Mouse (Mus musculus): ENCODE results near the gene Erbb4. TPM values are rescaled to one million over a fixed set of nuclear protein-coding genes. Genes with fewer than 3 reads are reported as not detected.
"Not testable (repeated sequence)": the region's sequence is repeated elsewhere in the genome, so short reads cannot be mapped to it uniquely, and the experiment has no call there.

The Erbb4 gene
- polyA plus RNA-seq, 1 experiment from 2014 or later = 10.3 TPM

DNA sequence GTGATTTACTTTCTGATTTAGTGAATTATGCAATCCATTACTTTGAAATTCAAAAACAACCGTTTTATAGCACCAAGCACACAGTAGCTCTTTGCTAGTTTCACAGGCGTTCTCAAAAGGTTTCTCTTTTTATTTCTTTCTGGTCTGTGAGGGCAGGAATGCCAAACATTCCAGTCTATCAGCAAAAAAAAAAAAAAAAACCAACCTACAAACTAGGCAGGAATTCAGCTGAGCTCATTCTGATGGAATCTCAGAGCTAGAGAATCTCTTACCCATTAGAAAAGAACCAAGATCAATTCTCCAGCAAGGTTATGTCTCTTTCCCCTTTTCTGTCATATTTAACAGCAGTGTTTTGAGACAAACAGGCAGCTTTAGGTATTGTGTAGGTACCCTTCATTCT, 327.2 kb downstream of the Erbb4 start:
- POLR2A ChIA-PET = no interaction called here
- in situ Hi-C loops (cut with MboI; ENCODE audit: low pct_unique_long_range_greater_than_20kb) = no loop called here
- TF ChIP-seq CTCF (IDR thresholded peaks at IDR 0.05) = no peak
- no peaks in the 10 kb centered on the region for H3K27me3 ChIP-seq
- peak; percentile 42 for DNase-seq (ENCODE audit: low read depth, low spot score)
- CTCF ChIA-PET = interaction anchor here (1.1 to 3.3 kb wide), 5 partner anchors 8 to 329 kb away, joined by 3 to 18 read pairs (median 4); no protein-coding TSS in a partner anchor
- peak; percentile 53 for ATAC-seq

DNA sequence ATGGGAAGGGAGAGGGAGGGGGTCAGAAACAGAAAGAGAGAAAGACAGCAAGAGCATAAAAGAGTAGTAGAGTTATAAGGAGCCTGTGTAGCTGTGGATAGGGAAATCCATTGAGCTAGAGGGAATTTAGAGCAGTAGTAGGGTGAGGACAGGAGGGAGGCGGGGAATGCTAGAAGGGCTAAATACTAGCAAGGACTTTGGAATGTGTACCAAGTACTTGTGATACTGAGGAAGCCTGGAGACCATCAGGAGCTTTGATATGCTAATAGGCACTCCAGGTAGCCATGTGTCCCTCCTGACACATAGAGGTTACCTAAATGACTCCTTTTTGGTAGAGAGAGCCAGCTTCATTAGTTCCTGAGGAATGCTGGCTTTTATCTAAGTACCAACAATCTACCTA, 327.8 kb downstream of the Erbb4 start:
- no peaks in the 10 kb centered on the region for H3K27me3 ChIP-seq
- TF ChIP-seq CTCF (IDR thresholded peaks at IDR 0.05) = no peak
- DNase-seq (ENCODE audit: low read depth, low spot score) = no peak
- CTCF ChIA-PET = interaction anchor here (1.1 to 3.3 kb wide), 5 partner anchors 8 to 329 kb away, joined by 3 to 18 read pairs (median 4); no protein-coding TSS in a partner anchor
- ATAC-seq = peak; percentile 27
- in situ Hi-C loops (cut with MboI; ENCODE audit: low pct_unique_long_range_greater_than_20kb) = no loop called here
- POLR2A ChIA-PET = no interaction called here

- in situ Hi-C loops (cut with MboI; ENCODE audit: low pct_unique_long_range_greater_than_20kb); DNase-seq (ENCODE audit: low read depth, low spot score); ATAC-seq; POLR2A ChIA-PET; H3K27me3 ChIP-seq: not testable (repeated sequence)
- CTCF ChIA-PET = interaction anchor here (1.3 kb wide), 1 partner anchor 9 kb away, joined by 3 read pairs; no protein-coding TSS in a partner anchor
Observed at GRCm38 (mm10) chr1:68766095-68766494, 341.8 kb downstream of the Erbb4 start.

- in situ Hi-C loops (cut with MboI; ENCODE audit: low pct_unique_long_range_greater_than_20kb) = no loop called here
- ChIA-PET POLR2A (no interaction called here), CTCF (no interaction called here)
- DNase-seq (ENCODE audit: low read depth, low spot score) = no peak
- ATAC-seq = no peak
- H3K27me3 ChIP-seq = no peaks in the 10 kb centered on the region
- TF ChIP-seq CTCF (IDR thresholded peaks at IDR 0.05) = no peak
Observed at GRCm38 (mm10) chr1:68762456-68762855, 345.4 kb downstream of the Erbb4 start.

DNA sequence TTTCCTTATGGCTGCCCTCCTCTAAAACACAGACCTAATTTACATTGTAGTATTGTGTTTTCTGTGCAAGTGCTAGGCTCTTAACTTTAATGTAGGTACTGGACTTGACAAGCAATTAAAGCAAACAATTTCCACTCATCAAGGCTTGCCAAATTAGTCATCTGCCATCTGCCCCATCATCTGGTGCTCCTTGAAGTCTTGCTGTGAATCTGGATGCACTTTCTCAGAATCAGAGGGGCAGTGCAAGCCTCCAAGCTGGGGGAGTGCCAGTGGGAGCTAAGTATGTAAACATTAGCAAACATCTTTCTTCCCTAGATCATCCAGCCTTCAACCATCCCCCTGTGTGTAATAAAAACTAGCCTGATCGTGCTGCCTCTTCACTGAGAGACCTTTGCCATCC, 358.9 kb downstream of the Erbb4 start:
- no peak for TF ChIP-seq CTCF (IDR thresholded peaks at IDR 0.05)
- ChIA-PET CTCF (no interaction called here), POLR2A (no interaction called here)
- no peaks in the 10 kb centered on the region for H3K27me3 ChIP-seq
- no peak for DNase-seq (ENCODE audit: low read depth, low spot score)
- ATAC-seq = no peak
- in situ Hi-C loops (cut with MboI; ENCODE audit: low pct_unique_long_range_greater_than_20kb) = no loop called here

- ATAC-seq = no peak
- CTCF ChIA-PET = no interaction called here
Observed at GRCm38 (mm10) chr1:68681478-68681877, 426.4 kb downstream of the Erbb4 start.

GRCm38 (mm10) chr1:68674667-68675066, 433.2 kb downstream of the Erbb4 start:
- no peak for TF ChIP-seq CTCF (IDR thresholded peaks at IDR 0.05)
- POLR2A ChIA-PET = no interaction called here
- H3K27me3 ChIP-seq = no peaks in the 10 kb centered on the region
- CTCF ChIA-PET = no interaction called here
- DNase-seq (ENCODE audit: low read depth, low spot score) (no peak), ATAC-seq (no peak)
- in situ Hi-C loops (cut with MboI; ENCODE audit: low pct_unique_long_range_greater_than_20kb) = no loop called here

More at GRCm38 (mm10) chr1:68681478-68681877, 426.4 kb downstream of the Erbb4 start:
- H3K27me3 ChIP-seq = no peaks in the 10 kb centered on the region
- no peak for DNase-seq (ENCODE audit: low read depth, low spot score)
- TF ChIP-seq CTCF (IDR thresholded peaks at IDR 0.05) = no peak
- POLR2A ChIA-PET = no interaction called here
- in situ Hi-C loops (cut with MboI; ENCODE audit: low pct_unique_long_range_greater_than_20kb) = no loop called here

DNA sequence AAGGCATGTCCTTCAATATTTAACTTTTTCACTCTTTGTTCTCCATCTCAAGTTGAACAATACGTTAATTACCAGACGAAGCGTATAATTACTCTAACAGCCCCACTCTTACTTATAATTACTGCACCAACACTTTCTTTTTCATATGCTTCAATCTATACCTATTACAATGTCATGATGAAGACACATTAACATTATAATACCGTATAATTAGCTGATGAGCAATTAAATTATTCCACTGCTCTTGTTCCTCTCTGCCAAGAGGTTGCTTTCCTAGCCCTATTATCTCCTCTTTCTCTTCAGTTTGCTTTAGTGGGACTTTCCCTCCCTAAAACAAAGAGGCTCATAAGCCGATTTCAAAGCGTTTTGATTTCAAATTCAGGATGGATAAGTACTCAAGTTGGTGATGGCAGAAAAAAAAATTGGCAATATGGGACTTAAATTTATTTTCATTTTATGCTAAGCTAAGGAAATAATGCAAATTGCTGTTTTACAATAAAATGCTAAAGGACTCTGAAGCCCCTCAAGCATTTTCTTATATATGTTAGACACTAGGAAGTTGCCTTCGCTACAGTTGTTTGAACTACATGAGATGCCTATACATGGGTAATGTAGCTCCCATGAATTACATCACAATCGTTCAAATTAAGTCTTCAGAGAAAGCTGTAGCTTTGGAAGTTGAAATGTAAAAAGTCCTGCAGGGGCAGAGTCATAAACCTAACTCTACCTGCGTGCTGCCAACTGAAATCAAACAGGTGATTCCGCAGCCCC, 440.8 kb downstream of the Erbb4 start:
- ATAC-seq (no peak), DNase-seq (ENCODE audit: low read depth, low spot score) (no peak)
- TF ChIP-seq CTCF (IDR thresholded peaks at IDR 0.05) = no peak
- H3K27me3 ChIP-seq = no peaks in the 10 kb centered on the region
- CTCF ChIA-PET = interaction anchor here (0.9 kb wide), 1 partner anchor 22 kb away, joined by 3 read pairs; no protein-coding TSS in a partner anchor
- in situ Hi-C loops (cut with MboI; ENCODE audit: low pct_unique_long_range_greater_than_20kb) = no loop called here
- POLR2A ChIA-PET = interaction anchor here (0.6 kb wide), 1 partner anchor 354 kb away, joined by 3 read pairs; no protein-coding TSS in a partner anchor

GRCm38 (mm10) chr1:68590475-68590874, 517.4 kb downstream of the Erbb4 start:
- TF ChIP-seq CTCF (IDR thresholded peaks at IDR 0.05) = no peak
- no peak for ATAC-seq
- POLR2A ChIA-PET = no interaction called here
- CTCF ChIA-PET = no interaction called here
- in situ Hi-C loops (cut with MboI; ENCODE audit: low pct_unique_long_range_greater_than_20kb) = no loop called here
- no peak for DNase-seq (ENCODE audit: low read depth, low spot score)
- H3K27me3 ChIP-seq = no peaks in the 10 kb centered on the region

GRCm38 (mm10) chr1:68573851-68574540, 533.9 kb downstream of the Erbb4 start:
- no peaks in the 10 kb centered on the region for H3K27me3 ChIP-seq
- DNase-seq (ENCODE audit: low read depth, low spot score) = no peak
- ChIA-PET POLR2A (no interaction called here), CTCF (no interaction called here)
- in situ Hi-C loops (cut with MboI; ENCODE audit: low pct_unique_long_range_greater_than_20kb) = no loop called here
- no peak for ATAC-seq
- no peak for TF ChIP-seq CTCF (IDR thresholded peaks at IDR 0.05)

GRCm38 (mm10) chr1:68570924-68571323, 536.9 kb downstream of the Erbb4 start:
- ChIA-PET POLR2A (no interaction called here), CTCF (no interaction called here)
- in situ Hi-C loops (cut with MboI; ENCODE audit: low pct_unique_long_range_greater_than_20kb) = no loop called here
- H3K27me3 ChIP-seq = no peaks in the 10 kb centered on the region
- TF ChIP-seq CTCF (IDR thresholded peaks at IDR 0.05) = no peak
- no peak for ATAC-seq
- DNase-seq (ENCODE audit: low read depth, low spot score) = no peak
